Comparison of ENCODE assay signal across 8 mouse cellular contexts in the genomic region with DNA sequence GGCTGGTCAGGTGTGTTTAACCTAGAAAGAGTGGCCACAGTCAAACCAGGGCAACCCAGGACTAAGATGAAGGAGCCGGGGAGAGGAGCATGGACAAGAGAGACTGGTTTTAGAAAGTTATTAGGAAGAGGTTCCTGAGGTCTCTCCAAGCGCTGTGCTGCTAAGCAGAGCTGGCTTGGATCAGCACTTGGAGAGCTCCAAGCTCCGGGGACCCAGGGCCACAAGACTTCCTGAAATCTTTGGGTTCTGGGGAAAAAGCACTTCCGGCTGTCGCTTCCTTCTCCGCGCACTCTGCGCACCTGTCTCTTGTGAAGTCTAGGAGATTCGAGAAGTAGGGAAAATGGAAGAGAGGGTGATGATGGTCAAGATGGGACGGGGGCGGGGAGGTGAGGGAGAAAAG. TPM values are rescaled to one million over a fixed set of nuclear protein-coding genes. Genes with fewer than 3 reads are reported as not detected.
DNase-seq lines count a peak whose midpoint lies in the region; ATAC-seq and TF ChIP-seq lines count a peak whose summit lies in the region.

No protein-coding gene starts in this region.

- H3K9me3 ChIP-seq in kidney, embryonic 16.5 days (ENCODE audit: low read length) = no peaks in the 10 kb centered on the region
- H3K9me3 ChIP-seq in midbrain, embryonic 15.5 days = no peaks in the 10 kb centered on the region

- 2% methylated on average over 11 of the region's 11 CpGs for WGBS in kidney, embryonic 16.5 days
- WGBS in kidney, adult 2 months = 9% methylated on average over 11 of the region's 11 CpGs
- WGBS in midbrain, embryonic 15.5 days = 9% methylated on average over 11 of the region's 11 CpGs

- H3K4me2 ChIP-seq in kidney, embryonic 16.5 days (replicated peaks; ENCODE audit: low read depth, low read length) = peak overlapping the region; percentile 43
- H3K4me2 ChIP-seq in midbrain, embryonic 15.5 days = peak overlapping the region; percentile 83

- H3K27ac ChIP-seq in kidney, embryonic 16.5 days (ENCODE audit: low read length) = no peak overlapping the region
- H3K27ac ChIP-seq in kidney, adult 2 months (ENCODE audit: insufficient read depth, low read depth, low read length) = no peak overlapping the region
- peak overlapping the region; percentile 91; the same call in 1 of the 2 replicates for H3K27ac ChIP-seq in midbrain, embryonic 15.5 days

- H3K27me3 ChIP-seq in kidney, embryonic 16.5 days (ENCODE audit: insufficient read depth, low read length) = peaks cover 15% of the 10 kb centered on the region
- H3K27me3 ChIP-seq in kidney, adult 2 months (replicated peaks; ENCODE audit: control insufficient read depth, insufficient read depth, low read length) = no peaks in the 10 kb centered on the region
- no peaks in the 10 kb centered on the region for H3K27me3 ChIP-seq in midbrain, embryonic 15.5 days (replicated peaks)

- no peak for TF ChIP-seq CTCF in kidney, adult 2 months (conservative IDR thresholded peaks at IDR 0.05; ENCODE audit: insufficient read depth, insufficient read length, low read depth, low read length)

- 0 out of 2 replicates have a peak, but pooled peaks cover 2% of the 10 kb centered on the region for H3K4me1 ChIP-seq in kidney, embryonic 16.5 days (ENCODE audit: insufficient read depth, low read length)
- H3K4me1 ChIP-seq in kidney, adult 2 months (ENCODE audit: control insufficient read depth, insufficient read depth, low read length) = no peaks in the 10 kb centered on the region
- H3K4me1 ChIP-seq in midbrain, embryonic 15.5 days = peaks cover 64% of the 10 kb centered on the region

- H3K9ac ChIP-seq in kidney, embryonic 16.5 days (replicated peaks; ENCODE audit: low read length) = no peak overlapping the region
- H3K9ac ChIP-seq in midbrain, embryonic 15.5 days = peak overlapping the region; percentile 85

- no peaks in the 10 kb centered on the region for H3K36me3 ChIP-seq in kidney, embryonic 16.5 days (ENCODE audit: insufficient read depth, low read length)
- H3K36me3 ChIP-seq in kidney, adult 2 months (ENCODE audit: control insufficient read depth, insufficient read depth, low read length) = no peaks in the 10 kb centered on the region
- H3K36me3 ChIP-seq in midbrain, embryonic 15.5 days (replicated peaks) = no peaks in the 10 kb centered on the region; the same call in 1 of the 2 replicates

- DNase-seq in kidney, adult 2 months = no peak
- DNase-seq in heart, postnatal 10 days = peak; percentile 11 to 40
- no peak for DNase-seq in frontal cortex, postnatal 14 days (ENCODE audit: low spot score in 2 of 2)
- no peak for DNase-seq in spleen, postnatal 4 days (ENCODE audit: low spot score in 2 of 2)
- no peak for DNase-seq in spleen, postnatal 10 days (ENCODE audit: low spot score in 2 of 2)

- H3K4me3 ChIP-seq in kidney, embryonic 16.5 days (ENCODE audit: low read length) = 0 out of 2 replicates have a peak overlapping the region, but pooled peaks have one; percentile 22
- H3K4me3 ChIP-seq in kidney, adult 2 months (ENCODE audit: insufficient read depth, low read depth, low read length) = no peak overlapping the region
- H3K4me3 ChIP-seq in midbrain, embryonic 15.5 days = peak overlapping the region; percentile 69

- no peak for TF ChIP-seq POLR2A in kidney, adult 2 months (IDR thresholded peaks at IDR 0.05; ENCODE audit: low read depth, low read length)

- intact Hi-C loops in heart, postnatal 10 days (cut with DNase I) = no loop called here

- ATAC-seq in kidney, embryonic 16.5 days (ENCODE audit: low FRiP score, low TSS enrichment) = no peak
- peak; percentile 26; the same call in 1 of the 2 replicates for ATAC-seq in common myeloid progenitor, adult 5-6 weeks (replicated peaks; ENCODE audit: low read depth, poor library complexity, severe bottlenecking)
- ATAC-seq in midbrain, embryonic 15.5 days (replicated peaks) = no peak

RNA-seq across cellular contexts. Expression of a gene that starts 0.6 kb away (rescaled TPM):
- polyA plus RNA-seq in kidney, embryonic 16.5 days (2015; fragmentation: Nextera tagmentation; extraction: Ambion mirVana) = 0.99 and 1.7 TPM in 2 replicates
- 0.39 and 0.47 TPM in 2 replicates for polyA plus RNA-seq in kidney, adult 2 months (2012; rRNA removed)
- not detected in 2 replicates for total RNA-seq in common myeloid progenitor, adult 5-6 weeks (2017)
- total RNA-seq in heart, postnatal 10 days (2021) = under 1 TPM; 0.89 to 0.99 TPM
- 20.1 and 21.3 TPM in 2 replicates for polyA plus RNA-seq in midbrain, embryonic 15.5 days (2015; fragmentation: Nextera tagmentation; extraction: Ambion mirVana)

RNA-seq across cellular contexts. Expression of a gene that starts 1.5 kb away (rescaled TPM):
- polyA plus RNA-seq in kidney, embryonic 16.5 days (2015; fragmentation: Nextera tagmentation; extraction: Ambion mirVana) = 1.4 and 2.5 TPM in 2 replicates
- polyA plus RNA-seq in kidney, adult 2 months (2012; rRNA removed) = 1.6 and 2.2 TPM in 2 replicates
- not detected in 2 replicates for total RNA-seq in common myeloid progenitor, adult 5-6 weeks (2017)
- total RNA-seq in heart, postnatal 10 days (2021) = not detected
- 320 and 350 TPM in 2 replicates for polyA plus RNA-seq in midbrain, embryonic 15.5 days (2015; fragmentation: Nextera tagmentation; extraction: Ambion mirVana)

RNA-seq across cellular contexts. Expression of a gene that starts 35.8 kb away (rescaled TPM):
- polyA plus RNA-seq in kidney, embryonic 16.5 days (2015; fragmentation: Nextera tagmentation; extraction: Ambion mirVana) = 0.44 and 0.66 TPM in 2 replicates
- 0.25 and 1.0 TPM in 2 replicates for polyA plus RNA-seq in kidney, adult 2 months (2012; rRNA removed)
- total RNA-seq in common myeloid progenitor, adult 5-6 weeks (2017) = not detected in 2 replicates
- total RNA-seq in heart, postnatal 10 days (2021) = not detected
- polyA plus RNA-seq in midbrain, embryonic 15.5 days (2015; fragmentation: Nextera tagmentation; extraction: Ambion mirVana) = 1.6 and 1.8 TPM in 2 replicates

RNA-seq across cellular contexts. Expression of a gene that starts 36.4 kb away (rescaled TPM):
- polyA plus RNA-seq in kidney, embryonic 16.5 days (2015; fragmentation: Nextera tagmentation; extraction: Ambion mirVana) = 72.3 and 79.1 TPM in 2 replicates
- polyA plus RNA-seq in kidney, adult 2 months (2012; rRNA removed) = 39.2 and 47.8 TPM in 2 replicates
- total RNA-seq in common myeloid progenitor, adult 5-6 weeks (2017) = 65.6 and 77.6 TPM in 2 replicates
- 10 to 100 TPM; 66.1 to 66.4 TPM for total RNA-seq in heart, postnatal 10 days (2021)
- polyA plus RNA-seq in midbrain, embryonic 15.5 days (2015; fragmentation: Nextera tagmentation; extraction: Ambion mirVana) = 56.7 and 57.8 TPM in 2 replicates

Comparison
In these comparisons a context has a peak if more than half of its experiments do, and no peak if none do; other contexts are left out.
1. DNase-seq: peak in heart, postnatal 10 days (2 of 2); none in kidney, adult 2 months (single experiment), frontal cortex, postnatal 14 days (0 of 2), spleen, postnatal 4 days (0 of 2) and spleen, postnatal 10 days (0 of 2).
2. RNA of a gene that starts 1.5 kb away (polyA plus RNA-seq): 320 to 350 TPM in midbrain, embryonic 15.5 days; 1.6 to 2.2 TPM in kidney, adult 2 months and 1.4 to 2.5 TPM in kidney, embryonic 16.5 days; every median in the first group is over 10 times any median in the second.